Mouse (Mus musculus): ENCODE measurements around the gene Dennd4c.
"Not testable (repeated sequence)": the region's sequence is repeated elsewhere in the genome, so short reads cannot be mapped to it uniquely, and the experiment has no call there.

DNA sequence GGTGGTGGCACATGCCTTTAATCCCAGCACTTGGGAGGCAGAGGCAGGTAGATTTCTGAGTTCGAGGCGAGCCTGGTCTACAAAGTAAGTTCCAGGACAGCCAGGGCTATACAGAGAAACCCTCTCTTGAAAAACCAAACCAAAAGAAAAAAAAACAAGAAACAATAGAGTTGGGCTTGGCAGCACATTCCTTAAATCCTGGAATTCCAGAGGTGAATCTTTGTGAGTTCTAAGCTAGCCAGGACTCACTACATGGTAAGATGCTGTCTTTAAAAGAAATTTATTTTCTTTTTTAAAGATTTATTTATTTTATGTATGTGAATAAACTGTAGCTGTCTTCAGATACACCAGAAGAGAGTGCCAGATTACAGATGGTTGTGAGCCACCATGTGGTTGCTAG lies 92.8 kb downstream of the Dennd4c start:
- TF ChIP-seq CTCF, POLR2A (IDR thresholded peaks at IDR 0.05; ENCODE audit: insufficient read depth, low read depth, low read length): not testable (repeated sequence)

Measured in olfactory bulb, adult 2 months (tissue).